Mouse (Mus musculus): ENCODE measurements around the gene C130074G19Rik. TPM values are rescaled to one million over a fixed set of nuclear protein-coding genes. Genes with fewer than 3 reads are reported as not detected.

C130074G19Rik gene
- total RNA-seq, 2 experiments from 2014 or later = 7.0 to 8.1 TPM

DNA sequence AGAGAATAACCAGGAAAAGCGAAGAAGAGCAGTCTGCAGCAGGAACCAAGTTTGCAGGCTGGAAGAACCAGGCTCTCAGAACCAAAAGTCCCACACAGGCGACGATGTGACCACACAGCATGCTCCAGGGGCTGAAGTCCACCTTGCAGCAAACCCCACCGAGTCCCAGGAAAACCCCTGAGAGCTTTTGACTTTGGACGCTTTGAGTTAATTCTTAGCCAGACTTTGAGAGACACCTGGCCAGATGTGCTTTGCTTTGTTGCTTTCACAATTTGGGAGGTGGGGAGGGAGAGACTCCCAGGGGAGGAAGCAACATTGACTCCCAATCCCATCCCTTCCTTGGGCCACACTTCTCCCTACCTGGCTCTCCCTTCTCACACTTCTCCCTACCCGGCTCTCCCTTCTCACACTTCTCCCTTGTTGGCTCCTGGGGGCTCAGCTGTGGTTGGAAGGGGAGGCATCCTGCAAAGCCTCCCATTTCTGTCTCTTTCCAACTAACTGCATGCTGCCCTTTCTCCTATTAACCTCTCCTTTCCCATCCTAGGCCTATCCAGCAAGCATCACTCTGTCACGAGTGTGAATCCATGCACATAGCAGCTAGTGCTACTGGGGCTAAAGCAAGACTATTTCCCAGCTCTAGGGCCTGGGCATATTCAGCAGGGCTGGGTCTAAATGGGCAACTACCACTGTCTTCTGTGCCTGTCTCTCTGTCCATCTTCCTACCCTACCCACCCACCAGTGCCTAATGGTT is 10.8 kb downstream of the C130074G19Rik start:
- no peak for DNase-seq

DNA sequence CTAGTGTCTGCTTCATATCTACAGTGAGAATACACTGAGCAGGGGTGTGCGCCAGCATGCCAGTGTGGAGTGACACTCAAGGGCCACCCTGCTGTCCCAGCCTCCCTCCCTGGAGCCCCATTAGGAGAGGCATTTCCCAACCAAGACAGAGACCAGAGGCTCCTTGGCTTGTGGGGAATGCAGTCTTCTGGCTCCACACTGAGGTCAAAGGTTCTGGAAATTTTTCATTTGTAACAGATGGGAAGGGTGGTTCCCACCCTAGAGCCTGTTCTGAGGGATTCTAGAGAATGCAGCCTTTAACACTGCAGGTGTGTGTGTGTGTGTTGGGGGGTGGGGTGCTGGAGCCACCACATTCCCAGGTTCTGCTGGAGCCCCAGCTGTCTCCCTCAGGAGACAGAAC is 11.5 kb downstream of the C130074G19Rik start:
- no peak for DNase-seq

DNA sequence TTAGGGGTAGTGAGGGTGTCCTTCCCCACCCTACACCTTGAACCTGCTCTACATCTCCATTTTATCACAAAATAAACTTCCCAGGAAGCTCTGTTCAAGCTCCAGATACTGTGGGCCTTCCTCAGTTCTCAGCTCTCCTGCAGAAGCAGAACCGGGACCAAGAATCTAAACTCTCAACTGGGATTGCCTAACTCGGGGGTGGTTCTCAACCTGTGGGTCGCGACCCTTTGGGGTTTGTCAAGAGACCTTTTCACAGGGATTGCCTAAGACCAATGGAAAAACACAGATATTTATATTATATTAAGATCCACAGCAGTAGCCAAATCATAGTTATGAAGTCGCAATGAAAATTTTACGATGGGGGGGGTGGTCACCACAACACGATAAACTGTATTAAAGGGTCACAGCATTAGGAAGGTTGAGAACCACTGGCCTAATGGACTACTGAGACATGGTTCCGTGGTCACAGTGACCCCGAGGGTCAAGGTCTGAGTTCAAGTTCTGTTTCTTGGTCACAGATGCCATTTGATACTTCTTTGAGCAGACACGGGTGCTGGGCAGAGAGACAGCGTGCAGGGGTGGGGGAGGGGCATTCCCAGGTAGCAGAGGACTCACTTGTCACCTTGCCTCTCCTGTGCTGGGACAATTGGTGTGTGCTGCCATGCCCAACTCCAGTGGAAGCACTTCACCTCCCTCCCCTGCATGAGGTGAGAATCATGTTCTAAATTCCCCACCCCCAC is 12.2 kb downstream of the C130074G19Rik start:
- no peak for DNase-seq

DNA sequence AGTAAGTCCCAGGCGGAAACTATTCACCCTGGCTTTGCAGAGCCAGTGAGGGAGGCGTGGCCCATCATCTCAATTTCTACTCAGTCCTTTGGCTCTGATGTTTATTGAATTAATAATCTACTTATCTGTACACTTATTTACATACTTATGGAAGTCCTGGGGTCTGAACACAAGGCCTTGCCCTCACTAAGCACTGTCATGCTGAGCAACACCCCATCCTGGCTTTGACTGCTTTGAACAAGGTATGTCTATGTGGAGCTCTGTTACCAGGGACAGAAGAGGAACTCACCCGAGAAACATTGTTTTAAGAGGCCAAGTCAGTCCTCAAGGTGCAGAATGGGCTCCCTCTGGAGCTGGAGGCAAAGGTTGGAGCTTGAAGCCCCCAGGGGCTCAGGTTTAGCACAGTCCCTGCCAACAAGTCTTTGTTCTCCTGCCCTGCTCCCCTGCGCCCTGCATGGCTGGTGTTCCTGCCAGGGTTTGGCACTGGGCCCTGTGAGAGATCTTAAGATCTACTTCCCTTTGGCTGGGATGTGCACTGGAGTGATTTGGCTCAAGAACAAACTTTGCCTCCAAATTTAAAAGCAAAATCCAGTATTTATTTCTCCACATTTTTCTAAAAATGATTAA is 13.0 kb downstream of the C130074G19Rik start:
- DNase-seq = no peak

DNA sequence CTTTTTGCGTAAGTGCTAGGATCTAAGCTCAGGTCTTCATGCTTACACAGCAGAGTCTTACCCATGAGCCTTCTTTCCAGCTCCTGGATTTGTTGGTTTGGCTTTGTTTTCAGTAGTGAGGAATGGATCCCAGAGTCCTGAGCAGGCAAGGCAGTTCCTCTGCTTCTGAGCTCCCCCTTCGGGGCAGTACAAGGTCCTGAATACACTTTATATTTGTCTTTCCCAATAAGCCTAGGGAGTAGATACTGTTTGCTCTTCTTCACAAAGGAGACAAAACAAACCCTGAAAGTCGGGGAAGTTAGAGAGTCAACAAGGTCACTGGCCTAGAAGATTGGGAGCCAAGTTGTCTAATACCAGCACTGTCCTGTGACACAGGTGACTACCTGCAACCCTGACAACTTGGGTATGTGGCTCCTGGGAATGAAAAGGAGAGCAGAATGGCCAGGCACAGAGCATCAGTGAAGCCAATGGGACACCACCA is 15.3 kb downstream of the C130074G19Rik start:
- no peak for DNase-seq

DNA sequence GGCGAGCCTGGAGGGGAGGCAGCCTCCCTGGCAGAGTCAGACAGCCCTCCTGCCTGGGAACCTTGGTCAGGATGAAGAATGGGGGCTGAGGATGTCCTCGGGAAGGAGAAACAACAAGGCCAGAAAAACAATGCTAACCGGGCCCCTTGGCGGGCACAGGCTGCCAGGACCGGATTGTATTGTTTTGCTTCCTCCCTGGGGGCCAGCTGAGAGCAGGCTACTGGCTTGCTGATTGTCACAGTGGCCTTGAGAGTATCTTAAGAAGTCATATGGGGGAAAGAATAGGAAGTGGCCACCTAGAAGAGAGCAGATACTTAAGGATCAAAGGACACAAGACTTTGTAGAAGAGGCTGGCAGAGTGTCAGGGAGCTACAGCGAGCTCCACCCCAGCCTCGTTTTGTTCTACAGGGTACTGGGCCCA is 18.6 kb downstream of the C130074G19Rik start:
- no peak for DNase-seq

DNA sequence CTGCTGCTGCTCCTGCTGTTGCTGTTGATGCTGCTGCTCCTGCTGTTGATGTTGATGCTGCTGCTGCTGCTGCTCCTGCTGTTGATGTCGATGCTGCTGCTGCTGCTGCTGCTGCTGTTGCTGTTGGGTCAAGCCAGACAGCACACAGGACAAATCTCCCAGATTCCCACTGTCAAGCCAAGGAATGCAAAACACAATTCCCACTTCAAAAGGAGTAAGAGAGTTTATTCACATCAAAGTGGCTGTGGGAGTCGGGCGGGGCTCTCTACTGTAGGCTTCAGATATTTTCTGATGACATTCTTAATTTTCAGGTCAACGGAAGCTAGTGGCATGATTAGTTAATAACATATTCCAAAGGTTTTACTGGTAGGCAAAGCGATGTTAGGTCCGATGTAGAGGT is 20.4 kb downstream of the C130074G19Rik start:
- DNase-seq = no peak

DNA sequence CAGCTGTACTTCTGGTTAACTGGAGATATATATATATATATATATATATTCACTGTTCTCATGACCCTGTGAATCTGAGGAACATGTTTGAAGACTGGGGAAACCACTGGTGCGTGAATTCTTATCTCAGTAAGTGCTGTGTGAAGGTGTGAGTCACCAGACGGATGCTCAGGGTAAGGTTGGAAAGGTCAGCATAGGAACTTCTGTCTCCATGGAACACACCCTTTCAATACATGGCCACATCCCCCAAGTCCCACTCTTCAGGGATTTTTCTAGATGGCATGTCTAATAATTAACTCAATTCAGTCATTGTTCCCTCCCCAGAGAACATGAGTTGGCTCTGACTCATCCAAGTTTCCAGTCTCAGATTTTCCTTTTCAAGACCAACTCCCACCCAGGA is 21.5 kb downstream of the C130074G19Rik start:
- no peak for DNase-seq

DNA sequence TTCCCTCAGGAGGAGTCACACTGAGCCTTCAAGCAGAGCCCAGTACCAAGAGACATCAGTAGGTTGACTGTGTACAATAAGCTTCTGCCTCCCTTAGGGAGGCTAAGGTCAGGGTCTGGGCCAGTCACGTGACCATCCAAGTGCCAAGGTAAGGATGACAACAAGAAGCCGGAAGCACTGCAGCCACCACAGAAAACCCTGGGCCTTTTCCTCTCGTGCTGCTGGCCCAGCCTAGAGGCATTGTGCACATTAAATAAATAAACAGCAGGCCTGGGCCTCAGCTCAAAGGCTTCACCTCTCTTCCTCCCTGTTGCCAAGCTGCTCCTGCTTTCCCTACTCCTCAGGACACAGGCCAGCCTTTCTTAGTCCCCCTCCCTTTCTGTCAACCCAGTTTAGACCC is 22.7 kb downstream of the C130074G19Rik start:
- no peak for DNase-seq

DNA sequence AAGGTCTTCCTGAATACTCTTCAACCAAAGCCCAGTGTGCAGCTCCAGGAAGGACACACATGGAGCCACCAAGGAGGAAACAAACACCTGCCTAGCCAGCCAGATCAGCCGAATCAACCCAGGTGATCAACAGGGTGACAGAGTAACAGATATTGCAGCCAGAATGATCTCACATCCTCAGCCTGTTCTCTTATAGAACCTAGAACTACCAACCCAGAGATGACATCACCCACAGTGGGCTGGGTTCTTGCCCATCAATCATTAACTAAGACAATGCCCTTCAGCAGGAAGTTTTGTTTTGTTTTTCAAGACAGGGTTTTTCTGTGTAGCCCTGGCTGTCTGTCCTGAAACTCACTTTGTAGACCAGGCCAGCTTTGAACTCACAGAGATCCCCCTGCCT is 24.8 kb downstream of the C130074G19Rik start:
- DNase-seq = no peak

DNA sequence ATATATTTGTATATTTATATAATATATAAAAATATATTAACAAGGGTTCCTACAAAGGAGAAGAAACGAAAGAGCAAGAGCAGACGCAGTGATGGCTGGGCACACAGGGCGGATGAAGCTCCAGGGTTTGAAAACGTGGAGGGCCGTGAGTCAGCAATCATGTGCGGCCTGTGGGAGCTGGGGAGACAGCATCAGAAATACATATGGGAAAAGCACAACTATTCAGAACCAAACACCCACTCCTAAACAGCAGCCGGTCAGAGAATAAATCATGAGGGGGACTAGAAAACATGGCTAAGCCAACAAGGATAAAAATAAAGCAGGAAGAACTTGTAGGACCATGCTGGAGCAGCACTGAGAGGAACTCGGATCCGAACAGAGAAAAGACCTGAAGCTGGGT is 25.8 kb downstream of the C130074G19Rik start:
- no peak for DNase-seq

DNA sequence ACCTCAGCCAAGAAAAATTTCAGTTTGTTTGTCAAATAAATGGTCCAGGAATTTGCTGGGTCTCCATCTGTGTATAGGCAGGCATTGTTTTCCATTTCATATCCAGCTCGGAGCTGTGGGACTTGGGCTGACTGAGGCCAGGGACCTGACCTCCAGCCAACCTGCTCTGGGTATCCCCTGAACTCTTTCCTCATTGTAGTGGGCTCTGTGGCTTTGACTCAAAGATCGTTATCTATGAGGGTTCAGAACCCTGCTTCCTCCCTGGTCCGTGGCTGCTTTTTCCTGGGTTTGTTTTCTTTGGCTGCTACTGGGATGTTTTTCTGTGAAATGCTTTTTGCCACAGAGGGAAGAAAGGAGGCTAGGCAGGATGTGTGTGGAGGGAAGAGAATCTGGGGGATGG is 29.1 kb downstream of the C130074G19Rik start:
- DNase-seq = no peak

DNA sequence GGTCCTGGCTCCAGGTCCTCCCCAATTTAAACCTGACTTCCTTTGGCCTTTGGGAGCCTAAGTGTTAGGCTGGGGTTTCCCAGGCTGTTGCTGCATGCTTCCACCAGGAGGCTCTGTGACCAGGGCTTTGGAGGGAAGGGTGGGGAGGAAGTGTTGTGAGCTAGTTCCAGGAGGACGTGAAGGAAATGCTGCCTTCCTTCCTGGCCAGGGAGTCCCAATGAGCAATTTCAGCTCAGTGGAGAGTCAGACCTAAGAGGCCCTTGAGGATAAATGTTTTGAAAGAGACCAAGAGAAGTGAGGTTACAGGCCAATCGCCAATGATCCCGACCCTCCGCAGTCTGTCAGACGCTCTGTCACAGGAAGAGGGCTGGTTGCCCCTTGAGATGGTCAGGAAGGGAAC is 29.7 kb downstream of the C130074G19Rik start:
- peak; percentile 38 to 41 for DNase-seq

DNA sequence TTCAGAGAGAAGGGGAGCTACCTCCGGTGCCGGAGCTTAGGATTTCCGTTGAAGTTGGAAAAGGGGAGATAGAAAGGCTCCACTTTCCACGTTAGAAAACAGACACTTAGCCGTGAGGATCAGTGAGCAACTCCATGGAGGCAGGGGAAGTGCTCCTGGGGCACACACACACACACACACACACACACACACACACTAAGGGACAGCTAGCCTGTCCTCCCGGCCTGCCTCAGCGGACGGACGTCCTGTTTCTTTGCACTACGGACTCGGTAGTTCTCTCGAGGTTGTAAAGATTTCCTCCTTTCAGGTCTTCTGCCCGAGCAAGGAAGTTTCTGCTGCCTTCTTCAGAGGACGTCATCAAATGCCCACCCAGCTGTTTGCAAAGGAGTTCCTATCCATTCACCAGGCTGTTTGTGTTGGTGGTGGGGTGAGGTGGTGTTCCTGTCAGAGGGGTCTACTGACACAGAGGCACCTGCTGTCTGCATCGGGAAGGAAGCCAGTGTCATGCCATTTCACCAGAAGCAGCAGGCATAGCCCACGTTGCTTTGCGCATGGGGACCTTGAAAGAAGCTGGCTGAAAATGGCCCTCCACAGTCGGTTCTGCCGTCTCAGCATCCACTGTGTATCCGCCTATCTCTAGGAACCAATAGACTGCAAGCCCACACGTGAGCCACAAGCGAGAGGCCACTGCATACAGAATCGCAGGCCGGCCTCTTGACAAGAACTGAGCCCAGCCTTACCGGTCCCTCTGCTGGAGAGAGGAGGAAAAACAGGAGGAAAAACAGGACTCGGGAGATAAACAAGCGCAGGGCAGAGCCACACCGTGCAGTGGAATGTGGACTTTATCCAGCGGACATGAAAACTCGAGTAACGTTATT is 31.0 kb downstream of the C130074G19Rik start:
- peak; percentile 58 to 63 for DNase-seq

DNA sequence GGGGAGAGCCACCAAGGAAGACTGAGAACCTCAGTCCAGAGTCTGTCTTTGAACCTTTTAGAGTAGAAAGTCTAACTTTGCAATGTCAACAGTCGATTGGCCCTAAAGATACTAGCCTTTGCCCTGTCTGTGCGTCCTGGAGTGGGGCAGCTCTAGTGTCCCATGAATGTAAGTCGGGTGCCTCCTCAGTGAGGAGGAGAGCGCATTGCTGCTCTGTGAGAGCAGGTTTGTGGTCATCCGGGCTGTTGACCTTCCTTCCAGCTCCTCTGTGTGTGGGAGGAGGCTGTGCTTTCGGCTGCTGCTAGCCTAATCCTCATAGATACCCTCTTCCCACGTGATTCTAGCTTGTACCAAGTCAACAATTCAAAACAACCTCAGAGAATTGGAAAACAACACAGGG is 31.9 kb downstream of the C130074G19Rik start:
- DNase-seq = no peak

DNA sequence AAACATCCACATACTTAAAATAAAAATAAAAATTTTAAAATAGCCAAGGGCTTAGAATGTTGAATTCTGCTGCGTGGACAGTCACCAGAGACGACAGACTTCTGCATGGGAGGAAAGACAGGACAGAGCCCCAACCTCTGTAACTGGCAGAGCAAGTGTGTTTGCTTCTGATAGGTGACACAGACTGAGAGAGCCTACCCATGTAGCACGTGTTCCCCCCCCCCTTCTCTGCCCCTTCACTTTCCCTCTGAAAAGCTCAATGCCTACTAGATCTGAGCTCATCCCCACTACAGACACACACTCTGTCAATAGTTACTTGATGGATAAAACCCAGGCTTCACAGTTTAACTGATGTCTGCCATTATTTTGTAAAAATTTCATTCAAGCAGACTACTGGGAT is 36.0 kb downstream of the C130074G19Rik start:
- DNase-seq = no peak

DNA sequence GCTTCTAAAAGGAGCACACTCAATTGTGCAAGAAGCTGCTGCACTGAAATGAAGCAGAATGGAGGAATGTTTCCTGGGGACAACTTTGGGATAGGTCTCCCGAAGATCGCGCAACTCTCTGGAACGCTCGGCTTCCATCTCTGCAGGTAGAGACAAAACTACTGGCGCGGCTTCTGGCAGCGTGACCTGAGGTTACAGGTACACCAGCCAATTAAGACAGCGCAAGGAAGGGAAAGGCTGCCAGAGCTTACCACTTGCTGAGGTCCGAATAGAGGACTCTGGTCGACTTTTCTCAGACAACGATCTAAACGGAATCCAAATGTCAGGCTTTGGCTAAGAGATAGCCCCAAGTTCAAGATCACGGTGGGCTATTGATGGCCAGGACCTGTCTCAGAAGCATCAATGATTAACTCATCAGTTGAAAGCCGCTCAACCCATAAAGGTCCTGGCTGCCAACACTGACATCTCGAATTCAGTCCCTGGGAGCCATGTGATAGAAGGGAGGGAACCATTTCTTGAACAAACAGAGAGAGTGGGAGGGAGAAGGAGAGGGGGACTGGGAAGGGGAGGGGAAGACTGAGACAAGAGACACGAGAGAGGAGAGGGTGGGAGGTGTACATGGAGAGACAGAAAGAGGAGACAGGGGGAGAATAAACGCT is 36.8 kb downstream of the C130074G19Rik start, which contains the start of gene Marc2:
Marc2 (minus strand) TSS at position 360 of the 659 bp plus-strand sequence.
- DNase-seq = no peak

DNA sequence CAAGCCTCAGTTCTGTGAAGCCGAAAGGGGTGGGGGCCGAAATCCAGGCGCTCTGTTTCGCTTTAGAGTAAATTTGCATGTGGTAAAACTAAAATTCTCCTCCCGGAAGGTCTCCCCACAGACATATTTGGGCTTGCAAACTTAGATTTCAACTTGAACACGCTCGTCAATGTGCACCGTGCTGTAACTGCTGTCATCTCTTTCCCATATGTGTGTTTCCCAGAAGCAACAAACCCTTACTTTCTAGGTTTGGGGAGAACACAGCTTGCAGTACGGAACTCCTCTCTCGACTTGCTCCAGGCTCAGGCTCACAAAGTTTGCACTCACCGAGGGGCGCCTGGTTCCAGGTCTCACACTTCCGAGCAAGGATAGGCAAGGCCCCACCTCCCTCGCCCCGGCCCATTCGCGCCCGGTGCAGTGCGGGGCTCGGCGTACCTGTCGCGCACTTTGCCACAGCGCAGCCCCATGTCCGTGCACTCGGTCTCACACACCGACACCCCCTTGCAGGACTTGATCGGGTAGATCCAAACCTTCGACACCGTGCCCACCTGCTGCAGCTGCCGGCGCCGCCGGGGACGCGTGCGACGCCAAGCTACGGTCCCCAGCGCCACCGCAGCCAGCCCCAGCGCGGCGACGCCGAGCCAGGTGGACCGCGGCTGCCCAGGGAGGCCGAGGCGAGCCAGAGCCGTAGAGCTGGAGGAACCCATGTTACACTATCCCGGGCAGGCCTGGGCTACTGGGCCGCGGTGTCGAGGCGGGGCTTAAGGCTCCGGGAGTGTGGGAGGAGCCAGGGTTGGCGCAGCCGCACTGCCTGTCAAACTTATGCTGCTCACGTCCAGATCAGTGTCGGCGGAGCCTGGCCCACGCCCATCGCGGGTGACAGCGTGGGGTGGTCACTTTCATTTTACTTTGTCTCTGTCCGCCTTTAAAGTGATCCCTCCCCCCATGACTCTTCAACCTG is 37.6 kb downstream of the C130074G19Rik start:
- peak; percentile 83 to 86 for DNase-seq

DNA sequence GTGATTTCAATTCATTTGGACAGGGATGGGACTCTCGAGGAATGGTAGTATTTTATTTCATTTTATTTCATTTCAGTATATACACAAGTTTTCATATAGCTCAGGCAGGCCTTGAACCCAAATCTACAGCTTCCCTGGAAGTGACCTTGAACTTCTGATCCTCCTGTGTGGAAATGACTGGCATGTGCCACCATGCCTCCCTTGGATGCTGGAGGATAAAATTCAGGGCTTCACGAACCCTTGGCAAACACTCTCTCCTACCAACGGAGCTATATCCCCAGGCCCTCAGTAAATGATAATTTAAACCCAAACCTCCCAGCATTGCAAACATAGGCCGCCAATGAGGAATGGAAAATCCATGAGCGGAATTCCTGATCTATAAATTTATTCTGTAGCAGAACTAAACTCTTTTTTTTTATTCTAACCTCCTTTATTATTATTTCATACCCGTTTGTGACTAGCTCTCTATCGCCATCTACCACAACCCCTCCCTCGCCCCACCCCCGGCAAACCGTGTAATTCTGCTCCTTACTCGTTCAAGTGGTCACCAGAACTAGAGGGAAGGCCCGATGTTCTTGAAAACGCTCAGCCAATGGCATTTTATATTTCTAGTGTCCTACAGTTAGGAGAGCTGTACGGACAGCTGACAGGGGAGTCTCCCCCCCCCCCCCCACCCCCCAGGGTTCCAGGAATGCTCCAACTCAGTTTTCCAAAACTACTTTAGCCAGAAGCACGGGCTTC is 38.5 kb downstream of the C130074G19Rik start:
- DNase-seq = no peak

DNA sequence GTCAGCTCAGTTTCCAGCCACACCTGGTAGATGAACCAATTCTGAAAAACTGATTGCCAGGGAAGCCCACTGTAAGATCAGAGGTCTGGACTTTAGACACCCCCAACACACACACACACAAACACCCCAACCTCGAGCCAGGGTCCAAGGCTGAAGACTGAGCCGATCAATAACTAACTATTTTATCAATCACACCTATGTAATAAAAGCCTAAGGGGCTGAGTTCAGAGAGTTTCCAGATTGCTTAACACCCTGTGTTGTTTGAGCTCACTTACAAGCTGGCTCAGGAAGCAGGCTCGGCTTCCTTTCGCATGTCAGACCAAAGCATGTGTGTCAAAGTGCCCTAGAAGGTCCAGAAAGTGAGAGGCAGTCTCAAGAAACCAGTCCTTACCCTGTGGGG is 45.4 kb downstream of the C130074G19Rik start:
- no peak for DNase-seq

Data from layer of hippocampus, postnatal 36 days (tissue).